Mouse (Mus musculus) spleen, postnatal 10 days (tissue): ENCODE data around the gene Prss27.
"Not testable (repeated sequence)": the region's sequence is repeated elsewhere in the genome, so short reads cannot be mapped to it uniquely, and the experiment has no call there.

Experiments
- DNase-seq, 2 experiments: peaks; one replicate each; pipeline ENCODE4 v3.0.0; 2021 to 2022; ENCODE audit warnings: low spot score in 2 of 2

The Prss27 gene

DNA sequence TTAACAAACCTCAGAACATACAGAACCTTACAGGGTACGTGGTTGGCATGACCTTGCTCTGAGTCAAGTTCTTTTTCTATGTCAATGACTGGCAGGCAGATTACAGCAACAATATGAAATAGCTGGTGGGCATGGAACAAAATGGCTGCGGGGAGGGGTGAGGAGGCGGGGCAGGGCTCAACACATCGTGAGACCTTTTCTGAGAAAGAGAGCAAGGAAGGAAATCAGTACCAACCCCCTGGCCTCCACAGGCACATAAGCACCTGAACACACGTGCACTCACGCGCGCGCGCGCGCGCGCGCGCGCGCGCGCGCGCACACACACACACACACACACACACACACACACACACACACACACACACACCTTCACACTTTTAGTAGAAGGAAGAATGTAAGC is 7.4 kb upstream of the Prss27 start:
- DNase-seq: no peak

- no peak for DNase-seq
These were observed 2.9 kb upstream of the Prss27 start for GRCm38 (mm10) chr17:24035087-24035486.

- no peak for DNase-seq
These were observed 990 bp upstream of the Prss27 start for GRCm38 (mm10) chr17:24036954-24037353.

- no peak for DNase-seq
These were observed 584 bp upstream of the Prss27 start for GRCm38 (mm10) chr17:24037360-24037759.

- DNase-seq: no peak
These were observed 6.5 kb downstream of the Prss27 start for GRCm38 (mm10) chr17:24044482-24044881.

- DNase-seq: no peak
These were observed 7.7 kb downstream of the Prss27 start for GRCm38 (mm10) chr17:24045608-24046007.

DNA sequence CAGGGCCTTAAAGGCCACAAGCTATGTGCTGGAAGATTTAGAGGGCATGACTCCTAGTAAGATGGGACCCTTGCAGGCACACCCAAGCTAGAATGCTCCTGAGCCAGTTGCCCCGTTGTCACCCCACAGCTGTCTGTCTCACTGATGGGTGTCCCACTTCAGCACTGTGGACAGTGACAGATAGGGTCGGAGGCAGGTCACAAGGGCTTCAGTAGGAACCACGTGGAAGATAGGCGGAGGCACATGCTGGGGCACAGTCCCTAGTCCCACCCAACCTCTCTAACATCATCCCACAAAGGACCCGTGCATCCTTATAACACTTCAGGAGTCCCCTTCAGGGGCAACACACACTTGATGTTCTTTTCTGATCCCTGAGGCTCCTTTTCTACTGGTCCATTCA is 8.1 kb downstream of the Prss27 start:
- no peak for DNase-seq

DNA sequence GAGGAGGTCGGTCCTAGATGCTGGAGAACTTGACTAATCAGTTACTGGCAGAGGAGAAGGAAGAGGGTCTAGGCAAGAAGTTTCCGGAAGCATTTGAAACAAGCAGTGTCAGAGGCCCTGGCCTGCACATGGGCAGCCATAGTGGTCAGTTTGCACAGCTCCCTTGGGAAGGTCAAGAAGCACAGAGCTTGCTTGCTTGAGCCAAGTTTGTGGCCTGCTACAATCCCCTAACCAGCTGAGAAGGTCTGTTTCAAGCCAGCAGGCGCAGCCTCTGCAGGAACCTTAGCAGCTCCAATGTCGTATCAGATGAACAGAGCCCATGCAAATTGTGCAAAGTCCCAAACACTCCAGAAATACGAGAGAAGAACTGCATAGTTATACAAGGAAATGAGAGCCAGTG is 10.1 kb downstream of the Prss27 start:
- DNase-seq: no peak

GRCm38 (mm10) chr17:24049008-24049407 is 11.1 kb downstream of the Prss27 start:
- no peak for DNase-seq

- no peak for DNase-seq
These were observed 19.0 kb downstream of the Prss27 start for GRCm38 (mm10) chr17:24056636-24057625.

DNA sequence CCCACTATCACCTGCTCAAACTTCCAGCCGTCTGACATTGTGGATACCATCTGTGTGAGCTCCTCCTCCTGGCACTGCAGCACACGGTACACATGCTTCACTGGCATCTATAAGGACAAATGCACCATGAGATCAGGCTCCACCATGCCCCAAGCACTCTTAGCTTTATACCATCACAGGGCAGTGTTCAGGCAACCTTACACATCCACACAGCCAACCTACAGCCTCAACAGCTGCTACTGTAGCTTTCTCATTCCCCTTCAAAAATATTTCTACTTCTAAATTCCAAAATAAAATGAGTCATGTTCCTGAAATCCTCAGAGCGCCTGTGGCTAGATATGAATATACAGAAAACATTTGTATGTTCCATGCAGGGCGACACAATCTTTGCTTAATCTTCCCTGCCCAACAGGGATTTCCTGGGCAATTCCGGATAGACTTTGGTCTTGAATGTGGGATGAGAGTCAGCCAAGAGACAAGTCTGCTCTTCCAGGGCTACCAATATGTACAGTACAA is 19.8 kb downstream of the Prss27 start:
- DNase-seq: no peak

- DNase-seq: no peak
These were observed 24.7 kb downstream of the Prss27 start for GRCm38 (mm10) chr17:24062459-24063155.

- no peak for DNase-seq
These were observed 30.3 kb downstream of the Prss27 start for GRCm38 (mm10) chr17:24068271-24068670.

DNA sequence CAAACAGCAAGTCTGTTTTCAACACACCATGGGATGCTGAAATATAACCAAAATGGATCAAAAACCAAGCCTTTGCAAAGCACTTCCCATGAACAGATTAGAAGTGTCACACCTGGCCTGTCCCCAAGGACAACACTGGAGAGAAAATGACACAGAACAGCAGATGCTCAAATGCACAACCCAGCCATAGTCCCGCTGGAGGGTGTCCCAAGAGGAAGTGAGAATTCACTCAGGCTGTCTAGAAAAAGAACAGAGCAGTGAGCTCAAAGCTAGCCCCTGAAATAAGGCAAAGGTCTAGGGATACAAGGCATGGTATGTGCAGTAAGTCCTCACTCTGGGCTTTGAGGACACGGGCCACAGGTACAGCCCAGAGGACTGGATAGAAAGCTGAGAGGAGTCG is 31.6 kb downstream of the Prss27 start:
- DNase-seq: no peak

GRCm38 (mm10) chr17:24072919-24073696 is 35.2 kb downstream of the Prss27 start, which contains the start of gene Kctd5:
Gene Kctd5, minus strand, starts transcription at chr17:24073485.
- DNase-seq: peak; percentile 91 to 92

DNA sequence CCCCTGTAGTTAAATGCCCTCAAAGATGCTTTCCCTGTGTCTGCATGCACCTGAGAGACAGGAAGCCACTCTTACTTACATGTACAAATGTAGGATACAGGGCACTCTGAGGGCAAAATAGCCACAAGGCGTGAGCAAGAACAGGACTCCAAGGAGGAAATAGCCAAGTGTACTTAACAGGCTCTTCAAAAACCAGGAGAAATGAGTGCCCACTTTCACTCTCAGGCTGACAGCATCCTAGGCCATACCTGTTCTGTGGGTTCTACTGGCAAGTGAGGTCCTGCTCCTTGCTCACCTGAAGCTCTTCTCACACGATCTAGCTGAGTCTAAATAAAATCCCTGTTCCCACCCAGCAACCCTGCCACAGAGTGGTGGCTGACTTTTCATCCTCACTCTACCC is 39.2 kb downstream of the Prss27 start:
- no peak for DNase-seq

DNA sequence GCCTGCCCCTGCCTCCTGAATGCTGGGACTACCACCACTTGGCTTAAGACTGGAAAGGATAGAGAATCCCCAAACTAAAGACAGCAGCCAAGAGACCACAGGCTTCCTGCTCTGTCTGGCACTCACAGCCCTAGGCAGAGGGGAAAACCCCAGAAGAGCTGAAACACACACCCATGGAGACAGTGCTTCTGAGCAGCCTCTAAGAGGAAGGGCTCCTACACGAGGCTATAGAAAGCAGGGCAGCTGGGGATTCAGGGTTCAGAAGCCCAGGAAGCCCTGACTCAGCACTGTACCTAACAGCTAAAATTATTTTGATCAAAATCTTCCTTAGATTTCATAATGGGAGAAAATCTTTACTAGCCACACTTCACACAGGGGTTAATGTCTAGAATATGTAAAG is 46.6 kb downstream of the Prss27 start:
- no peak for DNase-seq

GRCm38 (mm10) chr17:24086399-24086798 is 48.5 kb downstream of the Prss27 start:
- DNase-seq: not testable (repeated sequence)

DNA sequence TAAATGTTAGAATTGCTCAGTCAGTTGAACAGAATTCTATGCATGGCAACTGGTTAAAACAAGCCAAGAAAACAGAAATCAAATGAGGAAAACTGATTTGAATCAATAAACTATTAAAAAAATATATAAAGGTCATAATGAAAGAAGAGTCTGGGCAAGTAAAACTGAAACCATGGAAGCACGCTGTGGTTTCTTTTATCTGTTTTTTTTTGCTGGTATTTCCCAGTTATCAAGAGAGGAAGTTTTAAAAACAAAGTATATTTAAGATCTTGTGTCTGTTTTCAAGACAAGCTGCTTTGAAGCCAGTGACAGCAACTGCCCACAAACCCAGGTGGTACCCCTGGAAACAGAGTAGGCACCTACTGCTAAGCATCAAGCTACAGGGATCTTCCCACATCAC is 52.6 kb downstream of the Prss27 start:
- no peak for DNase-seq
